Mouse (Mus musculus) myocyte (in vitro differentiated cells): ENCODE results near the gene Btbd2. TPM values are rescaled to one million over a fixed set of nuclear protein-coding genes. Genes with fewer than 3 reads are reported as not detected.
A peak's percentile ranks its signal among the peaks of the same experiment; 100 is the strongest.
"Not testable (repeated sequence)": the region's sequence is repeated elsewhere in the genome, so short reads cannot be mapped to it uniquely, and the experiment has no call there.

Experiments
- H3K27me3 ChIP-seq: one replicate; pipeline ENCODE4 v1.6.1; 2011; ENCODE audit not compliant: control insufficient read depth, insufficient read depth, insufficient read length
- H3K36me3 ChIP-seq: one replicate; pipeline ENCODE4 v1.6.1; 2011; ENCODE audit not compliant: control insufficient read depth, insufficient read depth
- H3K4me2 ChIP-seq: one replicate; pipeline ENCODE4 v1.6.1; 2011; ENCODE audit warnings: low read depth, control low read depth
- H3K4me3 ChIP-seq: one replicate; pipeline ENCODE4 v1.5.1; 2011; ENCODE audit warnings: mild to moderate bottlenecking, control low read depth, moderate library complexity
- H3K79me2 ChIP-seq: one replicate; pipeline ENCODE4 v1.6.1; 2011; ENCODE audit not compliant: control insufficient read depth, insufficient read depth
- H3ac ChIP-seq: one replicate; pipeline ENCODE4 v1.6.1; 2011; ENCODE audit not compliant: control insufficient read depth, insufficient read length
- CEBPB ChIP-seq: IDR thresholded peaks from 2 replicates; pipeline ENCODE4 v1.6.1; 2011; ENCODE audit warnings: mild to moderate bottlenecking, moderate library complexity; ENCODE audit not compliant: poor library complexity, insufficient read depth, severe bottlenecking
- E2F4 ChIP-seq: IDR thresholded peaks from one replicate; pipeline ENCODE4 v1.6.1; 2011; ENCODE audit warnings: mild to moderate bottlenecking, control low read depth, moderate library complexity; ENCODE audit not compliant: insufficient read depth
- MAX ChIP-seq: IDR thresholded peaks from one replicate; pipeline ENCODE4 v1.6.1; 2011; ENCODE audit warnings: low read depth, mild to moderate bottlenecking, control low read depth
- MYOD1 ChIP-seq, 3 experiments: IDR thresholded peaks; one replicate each; pipeline ENCODE4 v1.6.1; 2011; ENCODE audit warnings: control low read depth in 2 of 3, low read depth in 2 of 3, mild to moderate bottlenecking in 2 of 3, moderate library complexity in 1 of 3; ENCODE audit not compliant: insufficient read length in 2 of 3, control insufficient read depth in 1 of 3
- MYOG ChIP-seq, 3 experiments: IDR thresholded peaks; one replicate each; pipeline ENCODE4 v1.6.1; 2011; ENCODE audit warnings: control low read depth in 2 of 3, low read depth in 2 of 3, mild to moderate bottlenecking in 2 of 3; ENCODE audit not compliant: insufficient read length in 2 of 3, control insufficient read depth in 1 of 3, insufficient read depth in 1 of 3
- POLR2A ChIP-seq: IDR thresholded peaks from one replicate; pipeline ENCODE4 v1.6.1; 2011; ENCODE audit warnings: low read depth, mild to moderate bottlenecking, control low read depth, moderate library complexity; ENCODE audit not compliant: insufficient read length
- POLR2AphosphoS2 ChIP-seq: IDR thresholded peaks from one replicate; pipeline ENCODE4 v1.6.1; 2011; ENCODE audit warnings: low read depth, control low read depth; ENCODE audit not compliant: insufficient read length
- REST ChIP-seq: IDR thresholded peaks from one replicate; pipeline ENCODE4 v1.6.1; 2011; ENCODE audit warnings: mild to moderate bottlenecking, control low read depth, moderate library complexity; ENCODE audit not compliant: insufficient read depth, insufficient read length
- SRF ChIP-seq: IDR thresholded peaks from one replicate; pipeline ENCODE4 v1.6.1; 2011; ENCODE audit warnings: low read depth; ENCODE audit not compliant: control insufficient read depth, insufficient read length
- TCF12 ChIP-seq: IDR thresholded peaks from one replicate; pipeline ENCODE4 v1.6.1; 2011; ENCODE audit warnings: mild to moderate bottlenecking, control low read depth; ENCODE audit not compliant: poor library complexity, insufficient read depth, severe bottlenecking
- TCF3 ChIP-seq: IDR thresholded peaks from one replicate; pipeline ENCODE4 v1.6.1; 2011; ENCODE audit warnings: low read depth, control low read depth; ENCODE audit not compliant: insufficient read length
- USF1 ChIP-seq: IDR thresholded peaks from one replicate; pipeline ENCODE4 v1.6.1; 2011; ENCODE audit warnings: low read depth, mild to moderate bottlenecking, control low read depth, moderate library complexity
- polyA plus RNA-seq: library from polyadenylated mRNA; unstranded; fragments of >200 nt; fragmentation: generic; extraction: Trizol; gene quantifications from one replicate; pipeline ENCODE4 v1.2.1, GENCODE M21; 2012; ENCODE audit warnings: missing spikeins

Gene Btbd2
- polyA plus RNA-seq, 1 experiment = 55.9 TPM

DNA sequence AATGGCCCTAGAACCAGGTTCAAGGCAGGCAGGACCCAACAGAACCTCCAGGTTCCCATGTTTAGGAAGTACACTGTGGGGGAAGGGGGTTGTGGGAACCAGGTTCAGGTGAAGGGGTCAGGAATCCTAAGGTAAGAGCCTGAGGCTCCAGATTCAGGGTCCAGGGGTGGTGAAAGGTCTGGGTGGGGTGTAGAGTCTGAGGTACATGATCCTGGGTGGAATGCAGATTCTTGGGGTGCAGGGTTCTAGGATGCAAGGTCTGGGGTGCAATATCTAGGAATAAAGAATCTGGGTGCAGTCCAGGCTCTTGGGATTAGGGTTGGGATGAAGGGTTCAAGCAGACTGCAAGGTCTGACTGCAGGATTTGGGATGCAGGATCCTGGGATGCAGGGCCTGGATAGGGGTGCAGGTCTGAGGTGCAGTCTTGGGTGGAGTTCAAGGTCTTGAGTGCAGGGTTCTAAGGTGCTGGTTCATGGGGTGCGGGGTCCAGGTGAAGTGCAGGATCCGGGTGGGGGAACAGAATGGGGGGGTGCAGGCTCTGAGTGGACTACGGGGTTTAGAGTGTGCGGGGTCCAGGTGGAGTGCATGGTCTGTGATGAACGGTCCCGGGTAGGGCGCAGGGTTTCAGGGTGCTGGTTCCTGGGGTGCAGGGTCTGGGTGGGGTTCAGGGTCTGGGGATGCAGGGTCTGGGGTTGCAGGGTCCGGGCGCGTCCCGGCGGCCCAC, 1.3 kb downstream of the Btbd2 start:
- peak overlapping the region; percentile 35 for H3K4me3 ChIP-seq

DNA sequence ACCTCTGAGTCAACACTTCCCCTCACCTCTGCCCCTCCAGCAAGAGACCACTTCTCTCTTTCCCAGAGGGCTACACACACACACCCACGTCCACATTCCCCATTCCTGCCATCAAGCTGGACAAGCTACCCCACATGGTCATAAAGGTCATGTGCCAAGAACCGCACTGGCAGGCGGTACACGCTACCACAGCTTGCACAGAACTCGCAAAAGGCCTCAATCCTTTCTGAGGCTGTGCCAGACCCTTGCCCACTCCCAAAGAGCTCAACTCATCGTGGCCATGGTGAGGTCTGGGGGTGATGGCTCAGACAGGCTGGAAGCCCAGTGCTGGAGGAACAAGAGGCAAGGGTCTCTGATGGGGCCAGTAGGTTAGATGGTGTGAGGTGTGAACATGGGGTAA, 2.0 kb downstream of the Btbd2 start:
- Histone ChIP-seq H3K4me2 (peak overlapping the region; percentile 84), H3K36me3 (no peaks in the 10 kb centered on the region), H3ac (no peak overlapping the region), H3K27me3 (no peaks in the 10 kb centered on the region), H3K4me3 (peak overlapping the region; percentile 35), H3K79me2 (peaks cover 18% of the 10 kb centered on the region)
- TF ChIP-seq USF1 (no peak), POLR2A (no peak), MAX (no peak), CEBPB (no peak)

More for the DNA sequence above, 1.3 kb downstream of the Btbd2 start:
- TF ChIP-seq POLR2A = no peak
- no peak for TF ChIP-seq POLR2AphosphoS2
- no peak for TF ChIP-seq MYOG (IDR thresholded peaks at IDR 0.05; ENCODE audit: control insufficient read depth in 1 of 3, insufficient read depth in 1 of 3, insufficient read length in 2 of 3, low read depth in 2 of 3)
- Histone ChIP-seq H3ac (peak overlapping the region; percentile 97), H3K4me2 (peak overlapping the region; percentile 84), H3K27me3 (no peaks in the 10 kb centered on the region), H3K36me3 (no peaks in the 10 kb centered on the region), H3K79me2 (peaks cover 18% of the 10 kb centered on the region)

DNA sequence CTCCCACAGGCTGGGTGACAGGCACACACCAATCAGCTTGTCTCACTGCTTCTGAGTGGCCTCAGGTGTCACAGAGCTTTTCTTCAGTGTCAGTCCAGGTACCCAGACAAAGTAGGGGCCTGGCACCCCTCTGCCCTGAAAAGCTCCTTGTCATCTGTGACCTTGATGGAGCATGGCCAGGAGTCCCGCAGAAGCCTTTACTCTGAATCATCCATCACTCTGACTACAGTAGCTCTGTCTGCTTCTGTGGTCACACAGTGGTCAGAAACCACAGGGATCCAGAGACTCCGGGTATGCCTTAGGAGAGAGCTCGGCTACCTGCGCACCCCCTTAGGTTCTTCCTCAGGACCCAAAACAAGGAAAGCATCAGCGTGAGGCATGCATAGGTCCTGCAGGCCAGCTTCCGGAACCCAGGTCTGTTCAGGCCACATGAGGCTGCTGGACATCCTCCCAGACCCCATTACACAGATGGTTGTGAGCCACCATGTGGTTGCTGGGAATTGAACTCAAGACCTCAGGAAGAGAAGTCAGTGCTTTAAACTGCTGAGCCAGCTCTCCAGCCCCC, 3.6 kb downstream of the Btbd2 start:
- H3K4me2 ChIP-seq = peak overlapping the region; percentile 31
- H3K36me3 ChIP-seq = no peaks in the 10 kb centered on the region
- TF ChIP-seq CEBPB (no peak), POLR2A (no peak), E2F4 (no peak), POLR2AphosphoS2 (no peak), MYOG (IDR thresholded peaks at IDR 0.05; ENCODE audit: control insufficient read depth in 1 of 3, insufficient read depth in 1 of 3, insufficient read length in 2 of 3, low read depth in 2 of 3) (no peak), TCF3 (no peak), MYOD1 (IDR thresholded peaks at IDR 0.05; ENCODE audit: control insufficient read depth in 1 of 3, insufficient read length in 2 of 3, low read depth in 2 of 3) (no peak), TCF12 (no peak), SRF (no peak), MAX (no peak), REST (no peak), USF1 (no peak)
- H3K4me3 ChIP-seq = no peak overlapping the region
- peaks cover 18% of the 10 kb centered on the region for H3K79me2 ChIP-seq
- H3K27me3 ChIP-seq = no peaks in the 10 kb centered on the region
- no peak overlapping the region for H3ac ChIP-seq

DNA sequence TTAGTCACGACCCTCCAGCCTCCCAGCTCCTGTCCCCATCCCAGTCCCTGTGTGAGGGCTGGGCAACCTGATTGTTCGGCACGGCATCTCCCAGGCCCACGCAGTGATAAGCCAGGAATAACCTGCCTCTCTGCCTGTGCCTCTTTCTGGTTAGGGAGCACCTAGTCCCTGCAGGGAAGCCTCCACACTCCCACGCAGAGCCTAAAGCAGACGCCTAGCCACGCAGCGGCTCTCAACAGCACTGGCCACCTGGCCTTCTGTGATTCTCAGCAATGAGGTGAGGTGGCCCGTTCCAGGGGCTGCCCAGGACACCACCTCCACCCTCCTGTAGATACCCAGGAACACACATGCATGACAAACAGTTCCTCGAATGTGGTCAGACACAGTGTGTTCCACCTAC, 6.5 kb downstream of the Btbd2 start:
- no peaks in the 10 kb centered on the region for H3K36me3 ChIP-seq
- H3ac ChIP-seq = no peak overlapping the region
- TF ChIP-seq TCF3 (no peak), SRF (no peak), E2F4 (no peak), CEBPB (no peak), POLR2AphosphoS2 (no peak), USF1 (no peak), MAX (no peak), TCF12 (no peak), POLR2A (no peak), MYOG (IDR thresholded peaks at IDR 0.05; ENCODE audit: control insufficient read depth in 1 of 3, insufficient read depth in 1 of 3, insufficient read length in 2 of 3, low read depth in 2 of 3) (no peak), REST (no peak), MYOD1 (IDR thresholded peaks at IDR 0.05; ENCODE audit: control insufficient read depth in 1 of 3, insufficient read length in 2 of 3, low read depth in 2 of 3) (no peak)
- H3K4me3 ChIP-seq = no peak overlapping the region
- no peaks in the 10 kb centered on the region for H3K27me3 ChIP-seq
- H3K4me2 ChIP-seq = no peak overlapping the region
- H3K79me2 ChIP-seq = peaks cover 12% of the 10 kb centered on the region

DNA sequence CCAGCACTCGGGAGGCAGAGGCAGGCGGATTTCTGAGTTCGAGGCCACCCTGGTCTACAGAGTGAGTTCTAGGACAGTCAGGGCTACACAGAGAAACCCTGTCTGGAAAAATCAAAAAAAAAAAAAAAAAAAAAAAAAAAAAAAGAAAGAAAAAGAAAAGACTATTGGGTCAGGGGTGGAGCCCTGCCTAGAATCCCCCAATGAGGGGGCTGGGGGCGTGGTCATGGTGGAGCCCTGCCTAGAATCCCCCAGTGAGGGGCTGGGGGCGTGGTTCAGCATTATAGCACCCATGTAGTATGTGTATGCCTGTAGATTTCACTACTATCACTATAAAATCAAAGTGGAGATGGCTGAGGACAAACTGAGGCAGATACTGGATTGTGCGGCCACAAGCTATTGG, 7.0 kb downstream of the Btbd2 start:
- H3K36me3 ChIP-seq, H3K4me2 ChIP-seq, H3K27me3 ChIP-seq, H3K4me3 ChIP-seq, H3K79me2 ChIP-seq, H3ac ChIP-seq: not testable (repeated sequence)

DNA sequence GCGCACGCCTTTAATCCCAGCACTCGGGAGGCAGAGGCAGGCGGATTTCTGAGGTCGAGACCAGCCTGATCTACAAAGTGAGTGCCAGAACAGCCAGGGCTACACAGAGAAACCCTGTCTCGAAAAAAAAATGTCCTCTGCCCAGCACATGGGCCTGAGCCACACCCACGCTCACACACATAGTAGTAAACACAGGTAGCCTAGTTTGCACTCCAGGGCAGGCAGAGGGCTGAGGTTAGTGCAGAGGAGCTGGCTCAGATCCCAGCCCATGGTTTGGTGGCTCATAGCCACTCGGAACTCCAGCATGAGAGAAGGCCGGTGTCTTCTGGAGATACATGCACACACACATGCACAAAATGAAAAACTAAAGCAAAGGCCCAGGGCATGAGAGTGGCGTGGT, 9.9 kb downstream of the Btbd2 start:
- peaks cover 3% of the 10 kb centered on the region for H3K79me2 ChIP-seq
- no peaks in the 10 kb centered on the region for H3K27me3 ChIP-seq
- TF ChIP-seq CEBPB = no peak
- no peak for TF ChIP-seq REST
- TF ChIP-seq MAX = no peak
- no peak for TF ChIP-seq POLR2A
- no peak for TF ChIP-seq MYOG (IDR thresholded peaks at IDR 0.05; ENCODE audit: control insufficient read depth in 1 of 3, insufficient read depth in 1 of 3, insufficient read length in 2 of 3, low read depth in 2 of 3)
- TF ChIP-seq E2F4 = no peak

More for the DNA sequence above, 9.9 kb downstream of the Btbd2 start:
- no peak overlapping the region for H3ac ChIP-seq
- no peak overlapping the region for H3K4me3 ChIP-seq
- H3K36me3 ChIP-seq = no peaks in the 10 kb centered on the region
- no peak overlapping the region for H3K4me2 ChIP-seq
